Mouse (Mus musculus) stomach, embryonic 16.5 days (tissue): ENCODE results near the gene Zmynd10. TPM values are rescaled to one million over a fixed set of nuclear protein-coding genes. Genes with fewer than 3 reads are reported as not detected.
A peak's percentile ranks its signal among the peaks of the same experiment; 100 is the strongest.

Experiments
- ATAC-seq: fragments of 200-750 bp; cut with Nextera tagmentation; 2 replicates; pipeline ENCODE4 v1.8.0; 2017; ENCODE audit warnings: moderate number of reproducible peaks, moderate TSS enrichment; ENCODE audit not compliant: insufficient read depth, low FRiP score
- H3K27ac ChIP-seq: fragments of 300-500 bp; sonication (generic); 2 replicates; pipeline ENCODE4 v1.5.1; 2014; ENCODE audit warnings: low read length
- H3K27me3 ChIP-seq: fragments of 300-500 bp; sonication (generic); 2 replicates; pipeline ENCODE4 v1.6.1; 2014; ENCODE audit warnings: low read length, control low read depth, mixed read lengths; ENCODE audit not compliant: control insufficient read depth, insufficient read depth
- H3K36me3 ChIP-seq: fragments of 300-500 bp; sonication (generic); 2 replicates; pipeline ENCODE4 v1.6.1; 2014; ENCODE audit warnings: low read length; ENCODE audit not compliant: control insufficient read depth, insufficient read depth
- H3K4me1 ChIP-seq: fragments of 300-500 bp; sonication (generic); 2 replicates; pipeline ENCODE4 v1.6.1; 2014; ENCODE audit warnings: low read length, control low read depth, mixed read lengths; ENCODE audit not compliant: control insufficient read depth, insufficient read depth
- H3K4me2 ChIP-seq: fragments of 300-500 bp; sonication (generic); 2 replicates; pipeline ENCODE4 v1.6.1; 2014; ENCODE audit warnings: low read depth, low read length, mixed read lengths
- H3K4me3 ChIP-seq: fragments of 300-500 bp; sonication (generic); replicated peaks from 2 replicates; pipeline ENCODE4 v1.5.1; 2014; ENCODE audit warnings: mild to moderate bottlenecking, low read length
- H3K9ac ChIP-seq: fragments of 300-500 bp; sonication (generic); 2 replicates; pipeline ENCODE4 v1.6.1; 2014; ENCODE audit warnings: low read length
- H3K9me3 ChIP-seq: fragments of 300-500 bp; sonication (generic); replicated peaks from 2 replicates; pipeline ENCODE4 v1.6.1; 2016; ENCODE audit warnings: low read length, control low read depth; ENCODE audit not compliant: control insufficient read depth
- WGBS: fragments of 180-500 bp; shearing (Covaris S2); extraction: QIAGEN DNeasy Blood & Tissue Kit; methylation state at CpG from one replicate; pipeline ENCODE4 v1.1.7; 2014; 5-methylcytosine and 5-hydroxymethylcytosine counted together
- polyA plus RNA-seq: library from polyadenylated mRNA; unstranded; fragments of >200 nt; fragmentation: Nextera tagmentation; extraction: Ambion mirVana; gene quantifications from 2 replicates; pipeline ENCODE4 v1.2.1, GENCODE M21; 2015

Gene Zmynd10
- polyA plus RNA-seq, 1 experiment from 2014 or later = 0.76 TPM

- no peaks in the 10 kb centered on the region for H3K27me3 ChIP-seq
- H3K9ac ChIP-seq = peak overlapping the region; percentile 83
- H3K4me3 ChIP-seq = peak overlapping the region; percentile 90
- peak overlapping the region; percentile 76 for H3K4me2 ChIP-seq
- peaks cover 22% of the 10 kb centered on the region for H3K36me3 ChIP-seq
- ATAC-seq = peak; percentile 7; the same call in 1 of the 2 replicates
- H3K9me3 ChIP-seq = no peaks in the 10 kb centered on the region
- H3K27ac ChIP-seq = peak overlapping the region; percentile 61
- H3K4me1 ChIP-seq = peaks cover 31% of the 10 kb centered on the region
- 2% methylated on average over 33 of the region's 33 CpGs for WGBS
These were observed 40.9 kb downstream of the Zmynd10 start for GRCm38 (mm10) chr9:107587833-107588639.

DNA sequence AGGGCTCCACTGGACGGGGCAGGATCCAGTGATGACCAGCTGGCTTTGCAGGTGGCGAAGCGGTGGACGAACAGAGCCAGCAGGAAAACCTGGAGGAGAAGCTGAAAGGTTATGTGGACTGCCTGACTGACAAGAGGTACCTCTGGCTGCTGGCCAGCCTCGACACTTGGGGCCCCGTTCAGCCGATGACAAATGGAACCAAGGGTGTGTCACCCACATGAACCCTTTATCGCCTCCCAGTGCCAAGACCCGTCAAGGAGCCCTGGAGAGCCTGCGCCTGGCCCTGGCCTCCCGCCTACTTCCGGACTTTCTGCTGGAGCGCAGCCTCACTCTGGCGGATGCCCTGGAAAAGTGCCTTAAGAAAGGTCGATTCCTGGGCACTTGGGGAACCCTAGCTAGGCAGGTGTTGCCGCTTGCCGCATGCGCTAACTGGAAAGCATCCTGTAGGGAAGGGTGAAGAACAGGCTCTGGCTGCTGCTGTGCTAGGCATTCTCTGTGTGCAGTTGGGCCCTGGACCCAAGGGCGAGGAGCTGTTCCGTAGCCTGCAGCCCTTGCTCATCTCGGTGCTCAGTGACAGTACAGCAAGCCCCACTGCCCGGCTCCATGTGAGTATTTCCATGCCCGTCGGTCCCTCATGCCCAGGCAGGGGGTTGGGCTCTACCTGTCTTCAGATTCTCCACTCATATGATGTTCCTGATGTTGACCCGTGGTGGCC lies 43.1 kb downstream of the Zmynd10 start:
- H3K36me3 ChIP-seq = peaks cover 22% of the 10 kb centered on the region
- peak; percentile 35; the same call in 1 of the 2 replicates for ATAC-seq

DNA sequence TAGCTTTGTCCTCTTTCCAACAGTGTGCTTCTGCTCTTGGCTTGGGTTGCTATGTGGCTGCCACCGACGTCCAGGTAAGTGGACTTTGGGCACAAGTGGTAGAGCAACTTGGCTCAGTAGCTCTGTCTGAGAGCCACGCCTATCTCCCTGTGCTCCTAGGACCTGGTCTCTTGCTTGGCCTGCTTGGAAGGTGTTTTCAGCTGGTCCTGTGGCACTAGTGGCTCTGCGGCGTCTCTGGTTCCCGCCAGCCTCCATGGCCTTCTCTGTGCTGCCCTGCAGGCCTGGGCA lies 43.6 kb downstream of the Zmynd10 start:
- no peaks in the 10 kb centered on the region for H3K9me3 ChIP-seq
- ATAC-seq = no peak
- peaks cover 31% of the 10 kb centered on the region for H3K4me1 ChIP-seq
- H3K9ac ChIP-seq = peak overlapping the region; percentile 11; the same call in 1 of the 2 replicates
- 0 out of 2 replicates have a peak overlapping the region, but pooled peaks have one; percentile 4 for H3K4me3 ChIP-seq
- WGBS = 80% methylated on average over 6 of the region's 6 CpGs
- H3K4me2 ChIP-seq = peak overlapping the region; percentile 34
- H3K36me3 ChIP-seq = peaks cover 22% of the 10 kb centered on the region
- H3K27ac ChIP-seq = peak overlapping the region; percentile 68
- no peaks in the 10 kb centered on the region for H3K27me3 ChIP-seq

More for the DNA sequence above, 43.1 kb downstream of the Zmynd10 start:
- Histone ChIP-seq H3K9me3 (no peaks in the 10 kb centered on the region), H3K27ac (peak overlapping the region; percentile 68), H3K4me3 (peak overlapping the region; percentile 4), H3K4me1 (peaks cover 31% of the 10 kb centered on the region), H3K9ac (peak overlapping the region; percentile 11; the same call in 1 of the 2 replicates), H3K4me2 (peak overlapping the region; percentile 34), H3K27me3 (no peaks in the 10 kb centered on the region)
- 69% methylated on average over 25 of the region's 25 CpGs for WGBS

DNA sequence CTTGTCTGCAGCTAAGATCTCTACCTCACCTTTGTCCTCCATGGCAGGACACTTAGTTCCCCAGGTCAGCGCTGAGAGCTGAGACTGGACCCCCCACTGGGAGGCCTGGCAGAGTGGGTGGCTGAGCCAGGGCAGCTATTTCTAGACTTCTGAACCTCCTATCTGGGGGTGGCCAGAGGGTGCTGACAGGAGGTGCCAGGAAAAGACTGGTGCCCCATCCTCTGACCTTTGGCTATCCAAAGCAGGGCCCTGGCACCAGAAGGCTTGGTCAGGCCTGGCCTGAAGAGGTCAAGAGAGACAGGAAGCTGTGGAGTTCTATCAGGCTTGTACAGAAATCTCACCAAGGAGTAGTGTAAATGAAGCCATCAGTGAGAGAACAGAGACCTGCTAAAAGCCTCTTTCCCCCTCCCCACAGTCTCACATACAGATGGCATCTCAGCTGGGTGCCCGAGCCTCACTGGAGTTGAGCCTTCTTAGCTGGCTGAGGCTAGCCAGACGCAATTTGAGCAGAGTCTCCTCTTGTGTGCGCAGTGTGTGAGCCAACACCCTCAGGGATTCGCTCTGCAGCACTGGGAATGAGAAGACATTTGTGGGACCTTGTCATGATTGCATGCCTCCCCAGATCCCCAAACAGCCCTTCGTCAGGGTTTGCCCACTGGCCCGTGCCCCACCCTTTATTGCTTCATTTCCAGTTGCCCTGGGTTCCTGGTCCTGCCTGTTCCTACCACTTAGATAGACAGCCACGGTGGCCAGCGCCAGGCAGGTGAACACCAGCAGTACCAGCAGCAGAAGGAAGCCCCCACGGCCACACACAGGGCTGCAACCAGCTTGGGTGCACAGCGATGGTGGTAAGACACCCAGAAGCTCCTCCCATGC lies 46.2 kb downstream of the Zmynd10 start:
- no peaks in the 10 kb centered on the region for H3K27me3 ChIP-seq
- peaks cover 21% of the 10 kb centered on the region for H3K4me1 ChIP-seq
- no peak overlapping the region for H3K4me2 ChIP-seq
- peaks cover 22% of the 10 kb centered on the region for H3K36me3 ChIP-seq
- no peaks in the 10 kb centered on the region for H3K9me3 ChIP-seq
- H3K4me3 ChIP-seq = no peak overlapping the region
- peak overlapping the region; percentile 5; the same call in 1 of the 2 replicates for H3K9ac ChIP-seq
- no peak for ATAC-seq
- WGBS = 83% methylated on average over 11 of the region's 11 CpGs
- no peak overlapping the region for H3K27ac ChIP-seq

DNA sequence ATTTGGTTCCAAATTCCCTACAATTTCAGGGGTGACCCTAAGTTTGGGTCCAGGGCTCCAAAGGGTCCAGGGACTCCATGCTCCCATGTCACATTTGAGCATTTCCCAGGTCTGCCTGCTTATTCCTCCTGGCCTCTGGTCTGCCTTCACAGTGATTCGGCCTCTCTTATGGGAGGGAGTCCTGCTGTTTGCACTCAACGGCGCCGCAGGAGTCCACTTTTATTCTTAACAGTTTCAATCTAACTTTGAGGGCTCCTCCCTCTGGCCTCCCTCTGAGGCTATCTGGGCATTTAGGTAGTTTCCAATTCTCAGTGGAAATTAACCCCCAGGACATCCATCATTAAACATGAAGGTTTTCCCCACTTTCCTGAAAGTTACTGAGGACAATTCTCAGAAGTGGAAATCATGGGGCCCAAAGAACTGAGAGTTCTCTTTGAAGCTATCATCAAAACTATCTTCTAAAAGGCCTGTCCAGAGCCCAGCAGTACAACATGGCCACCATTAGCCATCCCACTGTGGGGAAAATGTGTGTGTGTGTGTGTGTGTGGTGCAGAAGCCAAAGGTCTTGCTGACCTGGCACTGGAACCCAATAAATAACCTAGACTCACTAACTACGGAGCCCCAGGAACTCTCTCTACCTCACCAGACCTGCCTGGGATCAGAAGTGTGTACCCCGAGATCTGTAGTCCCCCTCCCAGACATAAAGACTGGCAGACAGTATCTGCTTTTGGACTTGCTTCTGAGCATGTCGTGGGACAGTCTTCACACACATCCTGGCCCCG lies 47.4 kb downstream of the Zmynd10 start:
- H3K27me3 ChIP-seq = no peaks in the 10 kb centered on the region
- H3K4me3 ChIP-seq = no peak overlapping the region
- WGBS = 74% methylated on average over 8 of the region's 8 CpGs
- peaks cover 10% of the 10 kb centered on the region for H3K4me1 ChIP-seq
- no peak overlapping the region for H3K27ac ChIP-seq
- no peak overlapping the region for H3K4me2 ChIP-seq
- H3K36me3 ChIP-seq = peaks cover 22% of the 10 kb centered on the region
- no peak for ATAC-seq
- H3K9ac ChIP-seq = no peak overlapping the region
- no peaks in the 10 kb centered on the region for H3K9me3 ChIP-seq

- 85% methylated on average over 11 of the region's 11 CpGs for WGBS
- Histone ChIP-seq H3K4me3 (no peak overlapping the region), H3K9me3 (no peaks in the 10 kb centered on the region), H3K4me2 (no peak overlapping the region), H3K9ac (no peak overlapping the region), H3K27me3 (no peaks in the 10 kb centered on the region), H3K4me1 (no peaks in the 10 kb centered on the region), H3K36me3 (peaks cover 7% of the 10 kb centered on the region; the same call in 1 of the 2 replicates), H3K27ac (no peak overlapping the region)
- no peak for ATAC-seq
These were observed 49.8 kb downstream of the Zmynd10 start for GRCm38 (mm10) chr9:107596619-107597569.

GRCm38 (mm10) chr9:107598385-107598784 lies 51.3 kb downstream of the Zmynd10 start:
- no peak overlapping the region for H3K4me3 ChIP-seq
- no peak for ATAC-seq
- 62% methylated on average over 5 of the region's 5 CpGs for WGBS

More at GRCm38 (mm10) chr9:107598385-107598784, 51.3 kb downstream of the Zmynd10 start:
- Histone ChIP-seq H3K36me3 (no peaks in the 10 kb centered on the region), H3K4me1 (0 out of 2 replicates have a peak, but pooled peaks cover 4% of the 10 kb centered on the region), H3K9me3 (no peaks in the 10 kb centered on the region), H3K27ac (no peak overlapping the region), H3K4me2 (no peak overlapping the region), H3K9ac (no peak overlapping the region), H3K27me3 (no peaks in the 10 kb centered on the region)
